Mouse (Mus musculus): Measurements from ENCODE around the gene Gja1.
A peak's percentile ranks its signal among the peaks of the same experiment; 100 is the strongest.
"Not testable (repeated sequence)": the region's sequence is repeated elsewhere in the genome, so short reads cannot be mapped to it uniquely, and the experiment has no call there.

The Gja1 gene

DNA sequence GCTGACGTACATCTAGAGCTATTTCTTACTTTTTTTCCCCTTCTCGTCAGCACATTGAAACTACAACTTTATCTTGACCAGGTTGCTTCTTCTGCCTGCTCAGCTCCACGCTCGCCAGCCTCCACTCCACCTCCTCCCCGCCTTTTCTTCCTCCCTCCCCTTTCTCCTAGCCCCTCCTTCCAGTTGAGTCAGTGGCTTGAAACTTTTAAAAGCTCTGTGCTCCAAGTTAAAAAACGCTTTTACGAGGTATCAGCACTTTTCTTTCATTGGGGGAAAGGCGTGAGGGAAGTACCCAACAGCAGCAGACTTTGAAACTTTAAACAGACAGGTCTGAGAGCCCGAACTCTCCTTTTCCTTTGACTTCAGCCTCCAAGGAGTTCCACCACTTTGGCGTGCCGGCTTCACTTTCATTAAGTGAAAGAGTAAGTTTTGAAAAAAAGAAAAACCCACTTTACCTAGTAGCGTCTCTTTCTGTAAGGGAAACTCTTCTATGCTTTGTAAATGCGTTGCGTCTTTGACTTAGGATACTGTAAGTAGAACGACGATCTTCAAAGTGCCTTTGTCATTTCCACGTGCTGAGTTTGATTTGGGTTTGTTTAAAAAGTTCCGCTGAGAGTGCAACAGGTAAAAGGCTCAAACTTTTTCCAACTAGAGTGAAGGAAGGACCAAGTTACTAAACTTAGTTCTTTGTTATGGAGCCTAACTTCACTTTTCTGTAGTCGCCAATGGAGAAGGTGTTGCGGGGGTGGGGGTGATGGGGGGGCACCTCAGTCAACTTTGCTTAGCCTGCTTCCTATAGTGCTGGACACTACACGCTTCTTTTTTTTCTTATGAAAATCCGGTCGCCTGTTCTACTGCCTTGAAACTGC is at the start of gene Gja1:
Gene Gja1 (plus strand): TSS at position 234 of the 869 bp plus-strand sequence.
- peak; percentile 44 for DNase-seq (ENCODE audit: extremely low read depth, low read depth)

DNA sequence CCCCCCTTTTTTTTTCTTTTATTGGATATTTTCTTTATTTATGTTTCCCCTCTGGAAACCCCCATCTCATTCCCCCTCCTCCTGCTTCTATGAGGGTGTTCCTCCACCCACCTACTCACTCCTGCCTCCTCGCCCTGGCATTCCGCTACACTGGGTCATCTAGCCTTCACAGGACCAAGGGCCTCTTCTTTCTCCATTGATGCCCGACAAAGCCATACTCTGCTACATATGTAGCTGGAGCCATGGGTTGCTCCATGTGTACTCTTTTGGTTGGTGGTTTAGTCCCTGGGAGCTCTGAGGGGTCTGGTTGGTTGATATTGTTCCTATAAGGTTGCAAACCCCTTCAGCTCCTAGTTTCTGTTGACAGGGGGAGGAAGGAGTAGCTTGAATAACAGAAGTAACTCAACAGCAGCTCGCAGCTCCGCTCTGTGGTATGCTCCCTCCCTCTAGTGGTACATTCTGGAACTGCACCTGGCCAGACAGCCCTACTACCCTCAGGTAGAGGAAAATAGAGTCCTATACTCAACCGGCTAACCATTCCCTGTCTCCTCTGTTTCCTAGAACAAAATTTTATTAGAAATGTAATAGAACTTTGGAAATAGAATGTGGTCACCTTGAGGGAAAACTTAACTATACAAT is 38.2 kb upstream of the Gja1 start:
- peak; percentile 24 for DNase-seq (ENCODE audit: extremely low read depth, low read depth)

DNA sequence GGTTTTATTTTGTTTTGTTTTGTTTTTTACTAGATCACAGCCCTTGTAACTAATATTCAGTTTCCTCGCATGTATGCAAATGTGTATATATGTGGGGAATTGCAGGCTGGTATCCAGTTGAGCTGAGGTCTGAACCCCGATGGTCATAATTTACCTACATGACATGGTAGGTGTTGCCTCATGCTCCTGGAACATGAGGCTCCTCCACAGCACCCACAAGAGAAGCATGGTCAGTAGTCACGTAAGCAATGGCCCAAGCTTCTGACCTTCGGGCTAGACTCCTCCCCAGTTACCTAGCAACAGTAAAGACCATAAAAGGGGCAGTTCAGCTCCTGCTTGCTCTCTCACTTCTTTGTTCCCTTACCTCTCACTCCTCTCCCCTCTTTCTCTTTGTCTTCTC is 16.7 kb upstream of the Gja1 start:
- no peak for DNase-seq (ENCODE audit: extremely low read depth, low read depth)

DNA sequence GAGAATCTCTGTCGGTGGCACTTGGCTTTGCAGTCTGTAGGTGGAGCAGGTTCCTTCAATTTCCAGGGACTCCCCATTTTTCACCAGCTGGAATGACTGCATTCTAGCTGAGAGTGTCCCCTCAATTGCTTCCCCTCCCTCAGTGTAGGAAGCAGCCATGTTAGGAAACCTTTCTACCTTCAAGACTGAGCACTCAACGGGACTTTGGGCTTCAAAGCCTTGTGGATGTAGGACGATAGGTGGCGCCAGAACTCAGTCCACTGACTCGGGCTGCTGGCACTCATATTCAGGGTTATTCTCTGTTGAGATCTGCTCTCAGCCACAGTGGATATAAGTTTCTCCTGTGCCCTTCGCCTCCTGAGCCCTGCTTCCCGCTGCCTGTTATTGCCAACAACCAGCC is 8.1 kb upstream of the Gja1 start:
- peak; percentile 18 for DNase-seq (ENCODE audit: extremely low read depth, low read depth)

DNA sequence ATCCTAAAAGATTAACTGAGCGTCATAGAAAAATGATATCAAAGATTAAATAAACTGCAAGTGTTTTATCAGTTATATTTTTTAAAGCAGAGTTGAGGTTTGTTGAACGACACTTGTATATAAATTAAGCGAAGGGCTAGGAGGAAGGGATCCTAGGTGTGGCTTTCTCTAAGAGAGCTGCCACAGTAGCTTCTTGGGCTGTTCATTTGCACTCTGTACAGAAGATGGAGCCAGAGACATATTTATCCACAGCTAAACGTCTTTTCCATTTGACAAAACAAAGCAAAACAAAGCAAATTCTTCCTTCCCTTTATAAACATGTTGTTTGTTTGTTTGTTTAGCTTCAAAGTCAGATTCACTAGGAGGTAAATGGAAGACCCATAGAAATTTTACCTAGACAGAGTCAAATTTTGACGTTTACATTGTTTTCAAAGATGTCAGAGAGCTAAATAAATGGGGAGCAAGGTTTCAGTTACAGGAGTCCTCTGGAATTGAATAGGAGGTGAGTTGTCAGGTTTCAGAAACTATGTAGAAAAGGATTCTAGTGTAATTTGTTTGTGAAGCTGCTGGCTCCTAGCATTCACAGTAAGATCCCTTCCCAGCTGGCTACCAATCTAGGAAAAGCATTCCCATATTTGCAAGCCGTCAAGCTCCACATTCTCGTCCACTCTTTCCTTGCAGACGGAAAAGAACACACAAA is 4.0 kb upstream of the Gja1 start:
- DNase-seq (ENCODE audit: extremely low read depth, low read depth) = no peak

DNA sequence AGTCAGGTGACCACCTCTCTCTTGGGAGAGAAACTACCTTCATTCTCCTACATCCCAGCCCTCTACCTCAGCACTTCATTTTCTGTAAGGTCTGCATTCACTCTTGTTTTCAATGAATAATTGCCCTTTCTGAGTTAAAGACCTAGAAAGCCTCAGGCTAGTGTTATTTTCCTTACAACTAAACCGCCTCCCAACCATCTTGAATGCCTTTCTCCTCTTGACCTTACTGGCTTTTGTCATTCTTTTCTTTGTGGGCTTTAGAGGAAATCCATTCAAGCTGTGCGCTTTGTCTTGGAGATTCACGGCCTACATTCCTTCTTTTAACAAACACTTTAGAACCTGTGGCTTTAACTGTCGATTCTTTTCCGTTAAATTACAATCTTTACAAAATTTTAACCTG is 3.0 kb upstream of the Gja1 start:
- no peak for DNase-seq (ENCODE audit: extremely low read depth, low read depth)

DNA sequence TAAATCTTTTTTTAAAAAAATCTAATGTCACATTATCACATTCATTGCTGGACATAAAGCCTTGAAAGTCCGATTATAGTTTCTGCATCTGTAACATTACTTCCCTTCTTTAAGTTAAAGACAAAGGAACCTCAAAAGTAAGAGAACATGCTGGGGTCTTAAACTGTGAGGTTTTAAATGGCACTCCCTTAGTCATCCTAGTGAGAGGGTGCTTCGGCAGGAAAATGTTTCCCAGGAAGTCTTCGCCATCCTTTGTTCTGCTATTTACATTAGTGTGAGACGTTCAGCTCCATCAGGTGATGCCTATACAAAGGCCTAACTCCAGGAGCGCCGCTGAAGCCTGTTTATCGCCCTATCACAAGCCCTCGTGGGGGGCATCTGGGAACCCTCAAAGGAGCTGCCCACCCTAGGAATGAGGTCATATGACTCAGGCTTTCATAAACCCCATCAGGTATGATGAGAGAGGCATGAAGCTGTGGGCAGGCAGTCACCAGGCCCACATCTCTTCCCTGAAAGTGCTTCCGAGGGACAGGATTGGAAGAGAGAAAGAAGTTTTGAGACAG is 1.1 kb upstream of the Gja1 start:
- no peak for DNase-seq (ENCODE audit: extremely low read depth, low read depth)

DNA sequence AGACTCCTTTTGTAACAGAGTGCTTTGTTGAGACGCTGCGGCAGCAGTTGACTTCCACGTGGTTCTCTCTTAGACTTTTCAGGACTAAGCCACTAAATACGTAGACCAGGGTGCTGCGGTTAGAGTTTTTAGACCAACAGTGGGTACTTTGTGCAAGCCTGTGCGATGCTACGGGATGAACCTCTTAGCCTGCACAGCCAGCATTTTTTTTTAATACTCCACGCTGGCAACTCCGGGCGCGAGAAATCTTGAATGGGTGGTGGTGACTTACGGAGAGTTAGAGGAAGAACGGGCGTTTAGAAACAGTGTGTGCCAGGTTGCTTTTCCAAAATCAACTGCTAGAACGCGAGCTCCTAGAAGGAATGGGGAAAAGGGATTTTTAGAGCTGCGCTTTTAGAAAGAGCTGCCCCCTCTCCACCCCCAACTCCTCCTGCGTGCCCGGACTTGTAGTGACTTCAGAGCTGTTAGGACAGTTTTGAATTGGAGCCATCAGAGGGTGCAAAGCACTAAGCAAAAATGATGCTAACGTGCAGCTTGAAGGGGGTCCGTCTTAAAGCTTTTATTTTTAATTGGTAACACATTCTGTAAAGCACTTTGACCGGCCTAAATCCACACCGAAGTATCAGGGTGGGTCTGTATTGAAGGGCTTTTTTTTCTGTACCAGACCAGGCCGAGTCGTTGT is 977 bp downstream of the Gja1 start:
- no peak for DNase-seq (ENCODE audit: extremely low read depth, low read depth)

DNA sequence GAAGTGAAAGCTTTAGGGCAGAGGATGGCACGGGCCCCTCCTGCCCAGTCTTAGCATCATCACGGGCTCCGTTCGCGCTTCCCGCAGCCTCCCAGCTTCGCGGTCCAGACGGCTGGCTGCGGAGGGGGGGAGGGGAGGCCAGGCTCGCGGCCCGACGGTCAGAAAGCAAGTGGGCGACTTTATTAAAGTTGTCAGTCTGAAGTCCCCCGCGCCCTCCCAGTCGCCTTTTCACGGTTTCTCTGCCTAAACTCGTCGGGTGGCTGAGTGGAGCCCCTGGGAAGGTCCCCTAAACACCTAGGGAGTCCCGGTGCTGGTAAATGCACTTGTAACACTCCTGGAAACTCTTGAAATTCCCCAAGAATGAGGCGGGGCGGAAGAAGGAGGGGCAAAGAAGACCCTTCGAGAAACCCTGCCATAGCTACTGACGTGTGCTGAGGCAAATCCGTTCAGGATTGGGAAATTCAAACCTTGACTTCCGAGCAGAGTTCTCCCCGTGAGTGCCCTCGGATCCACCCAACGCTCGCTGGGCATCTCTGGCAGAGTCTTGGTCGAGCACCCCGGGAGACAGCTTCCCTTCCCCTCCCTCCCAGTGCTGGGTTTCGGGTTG is 1.6 kb downstream of the Gja1 start:
- DNase-seq (ENCODE audit: extremely low read depth, low read depth) = no peak

DNA sequence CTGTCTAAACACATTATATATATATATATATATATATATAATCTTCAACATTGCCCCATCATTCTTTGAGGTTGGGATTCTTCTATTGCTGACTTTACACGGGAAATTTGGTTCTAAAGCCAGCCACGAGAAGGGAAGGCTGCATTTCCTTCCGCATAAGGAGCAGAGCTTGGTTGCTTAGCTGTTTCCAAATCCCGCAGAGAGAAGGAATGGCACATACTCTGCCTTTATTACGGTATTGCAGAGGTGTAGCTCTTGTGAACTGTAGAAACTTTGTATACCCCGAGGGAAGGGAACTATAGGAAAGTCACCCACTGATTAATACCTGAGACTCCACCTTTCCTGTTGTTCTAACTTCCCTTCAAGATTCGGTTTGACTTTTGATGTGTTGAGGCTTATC is 2.6 kb downstream of the Gja1 start:
- DNase-seq (ENCODE audit: extremely low read depth, low read depth) = no peak

DNA sequence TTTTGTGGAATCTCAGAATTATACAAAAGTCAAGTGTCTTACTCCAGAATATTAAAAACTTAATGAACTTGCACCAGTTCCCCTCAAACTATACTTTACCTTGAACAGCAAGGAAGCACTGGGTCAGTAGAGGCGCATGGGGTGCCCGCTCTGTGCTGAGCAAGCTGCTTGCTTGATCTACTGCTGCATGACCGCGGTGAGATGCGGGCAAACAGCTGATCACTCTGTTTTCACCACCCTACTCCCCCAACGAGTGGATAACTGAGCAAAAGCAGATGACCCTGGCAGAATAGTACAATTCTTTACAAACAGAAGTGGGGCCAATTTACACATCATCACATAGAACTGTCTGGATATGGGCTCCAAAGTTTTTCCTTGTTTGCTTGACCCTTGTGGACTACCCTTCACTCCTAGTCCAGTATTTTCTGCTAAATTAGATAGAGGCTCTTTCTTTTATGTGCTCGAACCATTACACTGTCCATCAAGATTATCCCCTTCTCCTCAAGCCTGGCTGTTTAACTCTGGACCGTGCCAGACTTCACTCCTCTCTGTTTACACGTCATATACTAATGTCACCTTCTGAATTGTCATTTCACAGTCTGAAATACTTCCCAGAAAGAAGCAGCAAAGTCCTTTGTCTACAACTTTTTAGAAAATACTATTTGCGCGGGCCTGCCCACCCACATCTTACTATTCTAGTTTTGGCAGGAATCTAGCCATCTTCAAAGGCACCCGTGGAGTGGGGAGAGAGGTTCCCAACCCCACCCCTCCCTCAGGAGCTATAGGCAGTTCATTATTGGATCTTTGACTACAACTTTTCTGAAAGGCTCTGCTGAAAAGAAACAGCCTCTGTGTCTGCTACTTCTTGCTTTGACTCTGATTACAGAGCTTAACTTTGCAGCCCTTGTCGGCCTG is 8.3 kb downstream of the Gja1 start:
- DNase-seq (ENCODE audit: extremely low read depth, low read depth) = no peak

DNA sequence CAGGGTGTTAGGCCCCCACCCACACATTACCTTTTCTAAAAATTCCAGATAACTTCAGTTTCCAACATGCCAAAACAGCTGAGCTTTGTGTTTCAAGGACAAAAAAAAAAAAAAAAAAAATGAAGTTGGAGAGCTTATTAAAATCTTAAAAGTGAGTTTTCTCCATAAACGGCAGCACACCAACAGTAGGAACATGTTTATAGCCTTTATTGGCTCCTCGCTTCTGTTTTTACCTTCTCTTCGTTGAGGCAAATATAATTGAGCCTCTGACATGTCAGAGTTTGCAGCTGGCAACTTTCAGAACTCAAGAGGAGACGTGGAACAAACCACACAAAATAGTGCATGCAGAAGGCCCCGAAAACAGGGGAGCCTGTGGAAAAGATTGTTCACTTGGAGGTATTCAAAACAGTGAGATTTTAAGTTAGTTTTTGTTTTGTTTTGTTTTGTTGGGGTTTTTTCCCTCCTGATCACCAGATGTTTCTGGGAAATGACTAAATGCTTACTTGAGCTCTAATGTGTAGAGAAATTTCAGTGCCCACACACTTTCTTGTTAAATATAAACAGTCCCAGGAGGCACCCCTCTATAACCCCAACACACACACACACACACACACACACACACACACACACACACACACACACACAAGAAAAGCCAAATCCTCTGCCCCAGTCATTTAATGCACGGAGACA is 16.1 kb downstream of the Gja1 start:
- DNase-seq (ENCODE audit: extremely low read depth, low read depth) = no peak

DNA sequence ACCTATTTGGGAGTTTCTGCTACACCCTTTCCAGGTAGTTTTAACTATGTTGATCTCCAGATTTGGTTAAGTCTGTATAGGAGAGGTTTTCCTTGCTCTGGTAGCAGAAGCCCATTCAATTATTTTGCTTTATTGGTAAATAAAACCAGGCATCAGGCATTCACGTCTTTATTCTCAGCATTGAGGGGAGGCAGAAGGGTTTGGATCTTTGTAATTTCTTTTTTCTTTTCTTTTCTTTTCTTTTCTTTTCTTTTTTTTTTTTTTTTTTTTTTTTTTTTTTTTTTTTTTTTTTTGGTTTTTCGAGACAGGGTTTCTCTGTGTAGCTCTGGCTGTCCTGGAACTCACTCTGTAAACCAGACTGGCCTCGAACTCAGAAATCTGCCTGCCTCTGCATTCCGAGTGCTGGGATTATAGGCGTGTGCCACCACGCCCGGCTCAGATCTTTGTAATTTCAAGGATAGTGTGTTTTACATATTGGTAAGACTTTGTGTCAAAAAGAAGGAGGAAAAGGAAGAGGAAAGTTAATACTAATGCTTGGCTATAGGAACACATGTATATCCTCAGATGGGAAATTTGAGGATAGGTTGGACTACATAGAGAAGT is 16.8 kb downstream of the Gja1 start:
- not testable (repeated sequence) for DNase-seq (ENCODE audit: extremely low read depth, low read depth)

DNA sequence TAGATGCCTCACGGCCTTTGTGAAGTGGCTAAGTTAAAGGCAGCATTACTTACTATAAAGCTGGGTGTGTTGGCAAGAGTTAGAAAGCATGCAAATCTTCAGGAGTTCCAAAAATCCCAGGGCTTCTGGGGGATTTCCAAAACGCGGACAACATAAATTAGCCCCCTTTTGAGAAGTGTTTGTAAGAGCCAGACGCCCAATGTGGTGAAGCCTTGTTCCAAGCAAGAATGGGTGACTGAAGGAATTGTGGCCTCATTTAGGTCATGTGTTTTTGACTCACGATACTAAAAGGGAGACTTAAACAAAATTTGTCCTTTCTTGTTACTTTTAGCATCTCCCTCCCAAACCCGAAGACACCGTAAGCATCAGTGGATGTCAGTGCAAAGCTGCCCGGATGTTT is 20.7 kb downstream of the Gja1 start:
- no peak for DNase-seq (ENCODE audit: extremely low read depth, low read depth)

DNA sequence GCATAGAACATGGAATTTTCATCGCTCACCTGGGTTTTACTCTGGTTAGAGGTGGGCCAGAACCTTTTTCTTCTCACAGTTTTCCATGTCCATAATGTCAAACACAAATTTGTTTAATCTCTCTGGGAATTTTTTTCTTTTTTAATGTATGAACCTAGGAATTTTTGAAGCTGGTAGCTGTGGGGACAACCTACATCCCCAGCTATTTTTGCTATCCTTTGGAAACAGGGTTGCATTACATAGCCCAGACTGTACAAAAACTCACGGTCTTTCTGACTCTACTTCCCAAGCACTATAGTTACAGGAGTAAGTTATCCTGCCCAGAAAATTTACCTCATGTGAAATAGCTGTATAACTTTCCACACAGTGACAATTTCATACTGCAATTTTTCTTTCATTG is 21.2 kb downstream of the Gja1 start:
- no peak for DNase-seq (ENCODE audit: extremely low read depth, low read depth)

DNA sequence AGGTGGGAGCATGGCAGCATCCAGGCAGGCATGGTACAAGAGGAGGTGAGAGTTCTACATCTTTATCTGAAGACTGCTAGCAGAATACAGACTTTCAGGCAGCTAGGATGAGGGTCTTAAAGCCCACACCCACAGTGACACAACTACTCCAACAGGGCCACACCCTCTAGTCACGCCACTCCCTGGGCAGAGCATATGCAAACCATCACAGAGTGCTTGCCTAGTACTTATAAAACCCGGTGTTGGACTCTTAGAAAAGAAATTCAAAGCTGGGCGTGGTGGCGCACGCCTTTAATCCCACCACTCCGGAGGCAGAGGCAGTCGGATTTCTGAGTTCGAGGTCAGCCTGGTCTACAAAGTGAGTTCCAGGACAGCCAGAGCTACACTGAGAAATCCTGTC is 24.3 kb downstream of the Gja1 start:
- not testable (repeated sequence) for DNase-seq (ENCODE audit: extremely low read depth, low read depth)

DNA sequence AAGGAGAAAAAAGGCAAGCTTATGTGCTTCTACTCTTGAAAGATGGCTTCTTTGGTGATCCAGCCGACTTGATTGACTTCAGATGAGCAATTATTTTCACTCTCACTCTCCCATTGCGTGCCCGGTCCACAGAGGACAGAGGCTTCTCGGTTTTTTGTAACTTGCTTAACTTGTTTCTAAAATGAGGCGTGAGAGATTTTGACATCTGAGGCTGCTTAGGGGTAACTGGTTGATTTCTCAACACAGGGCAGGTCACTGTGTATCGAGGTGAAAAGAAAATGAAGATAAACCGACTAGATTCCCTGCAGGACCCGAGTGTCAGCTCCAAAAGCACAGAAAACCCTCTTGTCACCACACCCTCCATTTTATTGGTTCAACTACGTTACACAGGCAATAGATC is 28.8 kb downstream of the Gja1 start:
- no peak for DNase-seq (ENCODE audit: extremely low read depth, low read depth)

DNA sequence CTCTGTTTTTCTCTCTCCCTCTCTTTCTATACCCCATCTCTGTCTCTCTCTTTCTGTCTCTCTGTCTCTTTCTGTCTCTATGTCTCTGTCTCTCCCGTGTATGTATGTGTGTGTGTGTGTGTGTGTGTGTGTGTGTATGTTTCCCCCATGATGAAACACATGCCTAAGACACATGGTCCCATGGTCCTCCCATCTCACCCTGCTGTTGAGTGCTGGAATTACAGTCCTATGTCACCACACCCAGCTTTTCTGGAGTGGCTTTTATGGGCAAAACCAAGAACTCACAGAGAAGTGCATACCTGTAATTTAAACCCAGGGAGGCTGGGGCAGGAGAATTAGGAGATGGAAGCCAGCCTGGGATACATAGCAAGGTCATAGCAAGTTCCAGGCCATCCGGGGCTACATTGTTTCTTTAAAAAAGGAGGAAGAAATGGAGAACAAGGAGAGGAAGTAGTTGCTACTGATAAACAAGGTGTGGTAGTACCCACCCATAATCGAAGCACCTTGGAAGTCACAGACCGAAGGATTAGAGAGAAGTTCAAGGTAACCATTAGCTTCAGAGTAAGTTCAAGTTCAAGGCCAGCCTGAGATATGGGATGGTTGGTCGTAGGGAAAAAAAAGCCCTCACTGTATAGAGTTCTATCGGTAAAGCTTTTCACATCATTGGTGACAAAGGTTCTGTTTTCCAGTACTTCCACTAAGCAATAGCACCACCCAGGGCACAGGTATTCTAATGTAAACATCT is 29.4 kb downstream of the Gja1 start:
- peak; percentile 5 for DNase-seq (ENCODE audit: extremely low read depth, low read depth)
